Mouse (Mus musculus): ENCODE data around the gene Gm5105. TPM values are rescaled to one million over a fixed set of nuclear protein-coding genes. Genes with fewer than 3 reads are reported as not detected.

Gene Gm5105
- polyA plus RNA-seq, 1 experiment from 2014 or later: 0.11 TPM

GRCm38 (mm10) chr3:138000062-138000723 is 67.0 kb downstream of the Gm5105 start:
- H3K27me3 ChIP-seq (ENCODE audit: control insufficient read depth, insufficient read depth, low read depth, low read length): no peaks in the 10 kb centered on the region
- ATAC-seq (ENCODE audit: low read depth): no peak
- no peak overlapping the region for H3K4me3 ChIP-seq (ENCODE audit: low read length)
- H3K27ac ChIP-seq (ENCODE audit: low read length): no peak overlapping the region
- peaks cover 1% of the 10 kb centered on the region; the same call in 1 of the 2 replicates for H3K9me3 ChIP-seq (ENCODE audit: control insufficient read depth, low read length)
- H3K9ac ChIP-seq (ENCODE audit: low read length): no peak overlapping the region
- no peaks in the 10 kb centered on the region; the same call in 1 of the 2 replicates for H3K4me1 ChIP-seq (replicated peaks; ENCODE audit: control insufficient read depth, insufficient read depth, low read length)
- no peaks in the 10 kb centered on the region for H3K36me3 ChIP-seq (ENCODE audit: control insufficient read depth, insufficient read depth, low read length)
- WGBS: 89% methylated on average over 8 of the region's 8 CpGs
- no peak overlapping the region for H3K4me2 ChIP-seq (ENCODE audit: low read depth, low read length)

DNA sequence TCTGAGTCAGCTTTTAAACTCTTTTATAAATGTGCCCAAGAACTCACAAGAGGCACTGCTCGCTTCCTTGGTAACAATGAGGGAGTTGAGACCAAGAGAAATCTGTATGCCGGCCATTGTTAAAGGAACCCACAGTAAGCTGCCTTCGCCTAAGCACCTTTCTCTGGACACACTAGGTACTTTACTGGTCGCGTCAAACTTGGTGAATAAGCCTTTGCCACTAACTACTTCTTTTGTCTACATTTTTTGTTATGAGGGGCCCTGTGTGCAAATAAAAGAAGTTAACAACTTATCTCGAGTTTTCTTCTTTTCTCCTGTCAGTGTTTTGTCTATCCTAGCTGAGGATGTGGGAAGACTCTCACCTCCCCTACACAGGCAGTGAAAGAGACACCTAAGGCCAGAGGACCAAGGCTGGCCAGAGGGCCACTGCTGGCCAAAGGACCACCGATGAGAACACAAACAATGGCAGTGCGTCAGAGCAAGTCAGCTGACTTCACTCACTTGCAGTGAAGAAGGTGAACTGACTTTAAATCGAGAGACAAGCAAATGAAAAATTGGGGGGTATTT is 67.9 kb downstream of the Gm5105 start:
- H3K36me3 ChIP-seq (ENCODE audit: control insufficient read depth, insufficient read depth, low read length): no peaks in the 10 kb centered on the region
- H3K9ac ChIP-seq (ENCODE audit: low read length): no peak overlapping the region
- H3K4me3 ChIP-seq (ENCODE audit: low read length): no peak overlapping the region
- H3K4me1 ChIP-seq (replicated peaks; ENCODE audit: control insufficient read depth, insufficient read depth, low read length): no peaks in the 10 kb centered on the region; the same call in 1 of the 2 replicates
- peak overlapping the region; percentile 49; the same call in 1 of the 2 replicates for H3K27ac ChIP-seq (ENCODE audit: low read length)
- no peaks in the 10 kb centered on the region for H3K9me3 ChIP-seq (ENCODE audit: control insufficient read depth, low read length)
- H3K4me2 ChIP-seq (ENCODE audit: low read depth, low read length): no peak overlapping the region
- no peak for ATAC-seq (ENCODE audit: low read depth)
- WGBS: 68% methylated on average over 9 of the region's 9 CpGs
- H3K27me3 ChIP-seq (ENCODE audit: control insufficient read depth, insufficient read depth, low read depth, low read length): no peaks in the 10 kb centered on the region

Other genes with a start within 250 kb of the Gm5105 start
- 1,843 and 2,003 TPM in 2 replicates for gene H2afz, start 202.9 kb downstream of the Gm5105 start, polyA plus RNA-seq (2015; fragmentation: Nextera tagmentation; extraction: Ambion mirVana)
- gene Dnajb14, start 199.7 kb downstream of the Gm5105 start, polyA plus RNA-seq (2015; fragmentation: Nextera tagmentation; extraction: Ambion mirVana): 7.4 and 9.2 TPM in 2 replicates
- gene Lamtor3, start 148.9 kb downstream of the Gm5105 start, polyA plus RNA-seq (2015; fragmentation: Nextera tagmentation; extraction: Ambion mirVana): 108 and 112 TPM in 2 replicates
- gene Dapp1, start 85.8 kb downstream of the Gm5105 start, polyA plus RNA-seq (2015; fragmentation: Nextera tagmentation; extraction: Ambion mirVana): 7.5 and 9.0 TPM in 2 replicates
- gene 1110002E22Rik, start 2.3 kb downstream of the Gm5105 start, polyA plus RNA-seq (2015; fragmentation: Nextera tagmentation; extraction: Ambion mirVana): 0.65 and 0.88 TPM in 2 replicates
- gene Trmt10a, start 76.1 kb upstream of the Gm5105 start, polyA plus RNA-seq (2015; fragmentation: Nextera tagmentation; extraction: Ambion mirVana): 9.9 and 11.4 TPM in 2 replicates
- 8.6 and 9.1 TPM in 2 replicates for gene Mttp, start 77.6 kb upstream of the Gm5105 start, polyA plus RNA-seq (2015; fragmentation: Nextera tagmentation; extraction: Ambion mirVana)
- gene 4930579F01Rik, start 126.4 kb upstream of the Gm5105 start, polyA plus RNA-seq (2015; fragmentation: Nextera tagmentation; extraction: Ambion mirVana): 0.15 TPM in 1 of 2 replicates, not detected in the other
- 0.50 and 1.5 TPM in 2 replicates for gene Adh7, start 150.4 kb upstream of the Gm5105 start, polyA plus RNA-seq (2015; fragmentation: Nextera tagmentation; extraction: Ambion mirVana)
- 1,307 and 1,323 TPM in 2 replicates for gene Adh1, start 193.6 kb upstream of the Gm5105 start, polyA plus RNA-seq (2015; fragmentation: Nextera tagmentation; extraction: Ambion mirVana)
- 0.19 TPM in 1 of 2 replicates, not detected in the other for gene Adh6a, start 245.9 kb upstream of the Gm5105 start, polyA plus RNA-seq (2015; fragmentation: Nextera tagmentation; extraction: Ambion mirVana)

Measured in lung, embryonic 16.5 days (tissue).